Mouse (Mus musculus) liver, embryonic 18 days (tissue): ENCODE data around the gene Pdcd6ip. TPM values are rescaled to one million over a fixed set of nuclear protein-coding genes. Genes with fewer than 3 reads are reported as not detected.

Experiments
- polyA plus RNA-seq: library from polyadenylated mRNA; depleted of rRNA; stranded (reverse); fragments of >200 nt; gene quantifications from 2 replicates; pipeline ENCODE4 v1.2.3, GENCODE M21; 2012; rRNA removed

Gene Pdcd6ip
- polyA plus RNA-seq = 26.3 and 30.2 TPM in 2 replicates

DNA sequence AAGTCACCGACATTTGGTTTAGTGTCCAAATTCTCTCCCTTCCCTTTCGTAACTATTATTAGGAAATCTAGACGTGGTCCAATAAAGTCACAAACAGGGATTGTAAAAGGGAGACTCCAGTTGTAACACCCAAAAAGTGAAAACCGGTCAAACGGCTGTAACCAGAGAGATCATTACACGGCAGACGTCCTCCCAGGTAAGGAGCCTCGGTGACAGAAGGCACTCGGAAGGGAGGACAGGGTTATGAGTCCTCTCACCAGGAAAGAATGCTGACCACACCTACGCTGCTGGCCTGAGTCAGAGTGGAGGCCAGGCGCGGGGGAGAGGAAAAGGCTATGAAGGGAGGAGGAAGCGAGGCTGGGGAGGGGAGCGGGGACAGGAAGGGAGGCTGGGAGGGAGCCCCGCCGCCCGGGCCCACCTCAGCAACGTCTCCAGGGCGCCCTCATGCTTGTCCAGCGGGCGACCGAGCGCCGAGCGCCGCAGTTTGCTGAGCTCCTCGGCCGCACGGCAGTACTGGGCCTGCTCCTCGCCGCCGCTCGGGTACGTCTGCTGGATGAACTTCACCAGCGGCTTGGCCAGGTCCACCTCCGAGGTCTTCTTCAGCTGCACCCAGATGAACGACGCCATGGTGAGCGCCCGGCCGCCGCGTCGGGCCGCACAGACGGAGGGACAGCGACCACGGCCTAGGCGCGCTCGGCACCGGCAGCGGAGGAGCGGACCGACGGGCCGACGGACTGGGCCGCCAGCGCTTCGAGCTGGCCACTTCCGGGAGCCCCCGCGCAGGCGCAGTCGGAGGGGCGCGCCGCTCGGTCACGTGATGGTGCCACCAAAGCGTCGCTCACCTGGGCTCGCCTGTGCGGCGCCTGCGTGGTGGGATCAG lies at the start of gene Pdcd6ip:
Gene Pdcd6ip (minus strand): TSS at position 779 of the 880 bp plus-strand sequence.

DNA sequence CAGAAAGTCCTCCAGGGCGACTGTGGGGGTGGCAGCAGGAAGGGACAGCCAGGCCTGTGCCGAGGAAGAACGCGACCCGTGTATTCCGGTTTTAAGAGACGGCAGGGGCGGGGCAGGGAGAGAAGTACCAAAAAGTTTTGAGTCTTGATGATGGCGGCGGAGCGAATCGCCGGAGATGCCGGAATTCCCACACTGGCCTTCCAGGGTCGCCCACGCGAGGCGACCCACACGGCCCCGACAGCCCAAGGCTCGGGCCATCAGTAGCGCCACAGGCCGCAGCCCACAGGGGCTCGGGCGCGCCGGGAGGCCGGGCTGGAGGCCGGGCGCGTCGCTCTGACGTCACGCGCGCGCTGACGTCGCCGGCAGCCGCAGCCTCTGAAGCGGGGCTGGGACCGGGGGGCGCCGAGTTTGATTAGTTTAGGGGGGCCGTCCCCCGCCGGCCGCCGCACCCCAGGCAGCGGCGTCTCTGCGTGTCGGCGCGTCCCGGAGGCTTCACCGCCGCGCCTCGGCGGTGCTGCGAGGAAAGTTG lies 33.1 kb upstream of the Pdcd6ip start, which contains the start of gene Clasp2:
Gene Clasp2 (plus strand): TSS at position 366 of the 529 bp plus-strand sequence.

Other genes starting within 250 kb of the Pdcd6ip start
- gene Clasp2, start 33.2 kb upstream of the Pdcd6ip start, polyA plus RNA-seq = 3.1 and 3.5 TPM in 2 replicates
- 41.2 and 47.1 TPM in 2 replicates for gene Ubp1, start 222.7 kb upstream of the Pdcd6ip start, polyA plus RNA-seq